Comparison of ENCODE assay signal across 8 mouse cellular contexts in genomic region chr6:141488619-141489018, GRCm38 (mm10). TPM values are rescaled to one million over a fixed set of nuclear protein-coding genes. Genes with fewer than 3 reads are reported as not detected.
DNase-seq lines count a peak whose midpoint lies in the region; ATAC-seq and TF ChIP-seq lines count a peak whose summit lies in the region.

No protein-coding gene starts in this region.

- no peaks in the 10 kb centered on the region for H3K4me1 ChIP-seq in kidney, adult 2 months (ENCODE audit: control insufficient read depth, insufficient read depth, low read length)
- peaks cover 6% of the 10 kb centered on the region; the same call in 1 of the 2 replicates for H3K4me1 ChIP-seq in lung, embryonic 14.5 days (ENCODE audit: insufficient read depth)

- no peak overlapping the region for H3K27ac ChIP-seq in kidney, adult 2 months (ENCODE audit: insufficient read depth, low read depth, low read length)
- no peak overlapping the region for H3K27ac ChIP-seq in lung, embryonic 14.5 days (ENCODE audit: low read depth)

- no peaks in the 10 kb centered on the region for H3K27me3 ChIP-seq in kidney, adult 2 months (replicated peaks; ENCODE audit: control insufficient read depth, insufficient read depth, low read length)
- no peaks in the 10 kb centered on the region for H3K27me3 ChIP-seq in lung, embryonic 14.5 days (ENCODE audit: insufficient read depth, low read length)

- peak; percentile 72 for TF ChIP-seq CTCF in kidney, adult 2 months (conservative IDR thresholded peaks at IDR 0.05; ENCODE audit: insufficient read depth, insufficient read length, low read depth, low read length)
- peak; percentile 77 for TF ChIP-seq CTCF in lung, embryonic 14.5 days (IDR thresholded peaks at IDR 0.05; ENCODE audit: low read depth)

- H3K4me2 ChIP-seq in lung, embryonic 14.5 days: no peak overlapping the region

- peak; percentile 22 to 75 for DNase-seq in adrenal gland, adult (ENCODE audit: inconsistent age in 2 of 2, low spot score in 1 of 2)
- no peak for DNase-seq in adrenal gland, adult 8-10 months
- DNase-seq in ovary, postnatal 36 days (ENCODE audit: low spot score): peak; percentile 53
- DNase-seq in ovary, adult 18-20 months (ENCODE audit: low spot score): no peak
- peak; percentile 47 for DNase-seq in embryo, embryonic 9.5 days (ENCODE audit: extremely low spot score)
- peak; percentile 43 for DNase-seq in kidney, adult 2 months
- peak; percentile 88 for DNase-seq in lung, embryonic 14.5 days
- DNase-seq in testis, postnatal 10 days (ENCODE audit: low spot score): peak; percentile 82

- ATAC-seq in lung, embryonic 14.5 days (ENCODE audit: insufficient read depth): no peak

- no peaks in the 10 kb centered on the region for H3K36me3 ChIP-seq in kidney, adult 2 months (ENCODE audit: control insufficient read depth, insufficient read depth, low read length)
- no peaks in the 10 kb centered on the region for H3K36me3 ChIP-seq in lung, embryonic 14.5 days (ENCODE audit: insufficient read depth)

- no peak overlapping the region for H3K4me3 ChIP-seq in kidney, adult 2 months (ENCODE audit: insufficient read depth, low read depth, low read length)
- no peak overlapping the region for H3K4me3 ChIP-seq in lung, embryonic 14.5 days (ENCODE audit: low read depth, low read length)

- H3K9ac ChIP-seq in lung, embryonic 14.5 days: no peak overlapping the region

- WGBS in kidney, adult 2 months: 14% methylated on average over 11 of the region's 11 CpGs
- 18% methylated on average over 11 of the region's 11 CpGs for WGBS in lung, embryonic 14.5 days

- H3K9me3 ChIP-seq in lung, embryonic 14.5 days (ENCODE audit: low read depth, low read length): no peaks in the 10 kb centered on the region

- TF ChIP-seq POLR2A in kidney, adult 2 months (IDR thresholded peaks at IDR 0.05; ENCODE audit: low read depth, low read length): no peak

RNA-seq across cellular contexts. Expression of gene Slco1c1, which starts 35.5 kb away (rescaled TPM):
- total RNA-seq in adrenal gland, adult 8-10 months (2022): under 1 TPM; 0.13 to 0.80 (median 0.46) TPM
- 0.08 TPM in 1 of 2 replicates, not detected in the other for polyA plus RNA-seq in kidney, adult 2 months (2012; rRNA removed)
- 0.18 TPM in 1 of 2 replicates, not detected in the other for polyA plus RNA-seq in lung, embryonic 14.5 days (2014; fragmentation: Nextera tagmentation; extraction: Ambion mirVana)

Comparison
In these comparisons a context has a peak if more than half of its experiments do, and no peak if none do; other contexts are left out.
1. DNase-seq: peak in adrenal gland, adult (2 of 2), ovary, postnatal 36 days (single experiment), embryo, embryonic 9.5 days (single experiment), kidney, adult 2 months (single experiment), lung, embryonic 14.5 days (single experiment) and testis, postnatal 10 days (single experiment); none in adrenal gland, adult 8-10 months (single experiment) and ovary, adult 18-20 months (single experiment).